ENCODE assay signal across 10 mouse cellular contexts in genomic region chr2:13275874-13276273, GRCm38 (mm10). TPM values are rescaled to one million over a fixed set of nuclear protein-coding genes. Genes with fewer than 3 reads are reported as not detected.
DNase-seq lines count a peak whose midpoint lies in the region; ATAC-seq and TF ChIP-seq lines count a peak whose summit lies in the region.
"Had no signal": no experiment of that assay in that cellular context is flagged by ENCODE, and none has a peak within 500 bp of the region (broad histone marks: within the 10 kb centered on the region; RNA-seq: fewer than 3 reads in every experiment).

No protein-coding gene starts in this region.

- intact Hi-C loops in left cerebral cortex, postnatal 4 days (cut with DNase I): no loop called here

- no peak overlapping the region for H3K27ac ChIP-seq in ES-Bruce4 (ENCODE audit: insufficient read depth, low read length)
- no peak overlapping the region for H3K27ac ChIP-seq in liver, embryonic 13.5 days
- H3K27ac ChIP-seq: forebrain, embryonic 12.5 days had no signal

- no peak overlapping the region for H3K9ac ChIP-seq in ES-Bruce4 (ENCODE audit: low read depth, poor library complexity, severe bottlenecking)
- no peak overlapping the region for H3K9ac ChIP-seq in liver, embryonic 13.5 days
- H3K9ac ChIP-seq: forebrain, embryonic 12.5 days had no signal

- H3K27me3 ChIP-seq in ES-Bruce4 (ENCODE audit: control insufficient read depth, insufficient read depth, low read length, poor library complexity, severe bottlenecking): no peaks in the 10 kb centered on the region
- H3K27me3 ChIP-seq in liver, embryonic 13.5 days: no peaks in the 10 kb centered on the region
- H3K27me3 ChIP-seq: forebrain, embryonic 12.5 days had no signal

- H3K4me2 ChIP-seq in liver, embryonic 13.5 days: no peak overlapping the region
- H3K4me2 ChIP-seq: forebrain, embryonic 12.5 days had no signal

- no peak for TF ChIP-seq EP300 in ES-Bruce4 (IDR thresholded peaks at IDR 0.05; ENCODE audit: insufficient read depth, low read depth, low read length)

- TF ChIP-seq CTCF in ES-Bruce4 (IDR thresholded peaks at IDR 0.05; ENCODE audit: low read depth, low read length): peak; percentile 71

- peak; percentile 7 for DNase-seq in embryo, embryonic 11 days
- DNase-seq in embryo, embryonic 10 days (ENCODE audit: low spot score): no peak
- DNase-seq in left cerebral cortex, postnatal 4 days: peak; percentile 12
- DNase-seq in left cerebral cortex, adult 18-20 months (ENCODE audit: low spot score in 2 of 2): no peak
- DNase-seq in liver, embryonic 13.5 days: peak; percentile 18
- no peak for DNase-seq in adrenal gland, postnatal 36 days
- DNase-seq in frontal cortex, postnatal 10 days (ENCODE audit: low spot score in 2 of 2): no peak
- DNase-seq: layer of hippocampus, adult 9-11 months had no signal

- TF ChIP-seq POLR2A in ES-Bruce4 (IDR thresholded peaks at IDR 0.05; ENCODE audit: insufficient read depth, low read length): no peak

- no peaks in the 10 kb centered on the region for H3K36me3 ChIP-seq in ES-Bruce4 (ENCODE audit: control insufficient read depth, insufficient read depth, low read length, poor library complexity, severe bottlenecking)
- H3K36me3 ChIP-seq in liver, embryonic 13.5 days: no peaks in the 10 kb centered on the region
- H3K36me3 ChIP-seq: forebrain, embryonic 12.5 days had no signal

- 46% methylated on average over 7 of the region's 7 CpGs for WGBS in liver, embryonic 13.5 days (ENCODE audit: insufficient replicate concordance)

- H3K9me3 ChIP-seq in ES-Bruce4 (replicated peaks; ENCODE audit: control insufficient read depth, insufficient read depth, low read length, poor library complexity, severe bottlenecking): no peaks in the 10 kb centered on the region
- H3K9me3 ChIP-seq in liver, embryonic 13.5 days (replicated peaks): no peaks in the 10 kb centered on the region
- H3K9me3 ChIP-seq: forebrain, embryonic 12.5 days had no signal

- no peaks in the 10 kb centered on the region for H3K4me1 ChIP-seq in ES-Bruce4 (ENCODE audit: control insufficient read depth, insufficient read depth, low read length)
- peaks cover 24% of the 10 kb centered on the region for H3K4me1 ChIP-seq in liver, embryonic 13.5 days (replicated peaks)

- H3K4me3 ChIP-seq in ES-Bruce4 (ENCODE audit: low read depth, low read length): peak overlapping the region; percentile 14; the same call in 1 of the 2 replicates
- no peak overlapping the region for H3K4me3 ChIP-seq in liver, embryonic 13.5 days (replicated peaks)
- H3K4me3 ChIP-seq: forebrain, embryonic 12.5 days had no signal

- ATAC-seq in liver, embryonic 13.5 days (ENCODE audit: low read depth): no peak

RNA-seq across cellular contexts. Expression of gene Rsu1, which starts 4.7 kb away (rescaled TPM):
- 10 to 100 TPM; 50.6 to 51.9 TPM for total RNA-seq in left cerebral cortex, postnatal 4 days (2021)
- 10 to 100 TPM; 24.5 to 31.1 TPM for total RNA-seq in left cerebral cortex, adult 18-20 months (2021)
- polyA plus RNA-seq in ES-Bruce4 (2011; ENCODE audit: insufficient read depth, insufficient read length, low read depth, missing spikeins): 49.4 and 67.7 TPM in 2 replicates
- polyA plus RNA-seq in liver, embryonic 13.5 days (2015; fragmentation: Nextera tagmentation; extraction: Ambion mirVana): 78.9 and 96.9 TPM in 2 replicates
- total RNA-seq in adrenal gland, postnatal 36 days (2021): 10 to 100 TPM; 72.3 to 73.5 TPM

Comparison
In these comparisons a context has a peak if more than half of its experiments do, and no peak if none do; other contexts are left out.
1. DNase-seq: peak in embryo, embryonic 11 days (single experiment), left cerebral cortex, postnatal 4 days (single experiment) and liver, embryonic 13.5 days (single experiment); none in embryo, embryonic 10 days (single experiment), left cerebral cortex, adult 18-20 months (0 of 2), adrenal gland, postnatal 36 days (0 of 2) and frontal cortex, postnatal 10 days (0 of 2).